Mouse (Mus musculus): ENCODE results near the gene Smbd1.
A peak's percentile ranks its signal among the peaks of the same experiment; 100 is the strongest.

Smbd1 gene

GRCm38 (mm10) chr16:32813771-32814170, 3.5 kb upstream of the Smbd1 start:
- DNase-seq (ENCODE audit: extremely low spot score, low read depth, low spot score), result no peak

- no peak for DNase-seq (ENCODE audit: extremely low spot score, low read depth, low spot score)
Observed at GRCm38 (mm10) chr16:32813362-32813761, 3.1 kb upstream of the Smbd1 start.

DNA sequence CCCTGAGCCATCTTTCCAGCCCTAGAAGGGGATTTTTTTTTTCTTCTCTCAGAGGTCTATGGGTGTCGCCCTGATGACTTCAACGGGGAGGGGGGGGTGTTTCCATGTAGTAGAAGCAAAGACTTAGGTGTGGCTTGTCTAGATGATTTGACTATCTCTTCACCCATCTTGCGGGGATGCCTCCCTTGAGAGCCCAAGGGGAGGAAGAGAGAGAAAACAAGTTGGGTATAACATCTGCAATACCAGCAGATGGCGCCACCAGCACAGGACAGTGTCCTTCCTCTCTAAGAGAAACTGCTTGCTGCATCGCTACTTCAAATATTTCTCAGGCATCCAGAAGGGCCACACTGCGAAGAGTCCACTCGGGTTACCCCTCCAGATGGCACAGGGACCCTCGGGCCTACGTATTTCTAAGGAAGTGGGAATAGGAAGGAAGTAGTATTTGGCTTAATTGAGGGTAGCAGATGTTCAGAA, 2.6 kb upstream of the Smbd1 start:
- peak; percentile 67 for DNase-seq (ENCODE audit: extremely low spot score, low read depth, low spot score)

DNA sequence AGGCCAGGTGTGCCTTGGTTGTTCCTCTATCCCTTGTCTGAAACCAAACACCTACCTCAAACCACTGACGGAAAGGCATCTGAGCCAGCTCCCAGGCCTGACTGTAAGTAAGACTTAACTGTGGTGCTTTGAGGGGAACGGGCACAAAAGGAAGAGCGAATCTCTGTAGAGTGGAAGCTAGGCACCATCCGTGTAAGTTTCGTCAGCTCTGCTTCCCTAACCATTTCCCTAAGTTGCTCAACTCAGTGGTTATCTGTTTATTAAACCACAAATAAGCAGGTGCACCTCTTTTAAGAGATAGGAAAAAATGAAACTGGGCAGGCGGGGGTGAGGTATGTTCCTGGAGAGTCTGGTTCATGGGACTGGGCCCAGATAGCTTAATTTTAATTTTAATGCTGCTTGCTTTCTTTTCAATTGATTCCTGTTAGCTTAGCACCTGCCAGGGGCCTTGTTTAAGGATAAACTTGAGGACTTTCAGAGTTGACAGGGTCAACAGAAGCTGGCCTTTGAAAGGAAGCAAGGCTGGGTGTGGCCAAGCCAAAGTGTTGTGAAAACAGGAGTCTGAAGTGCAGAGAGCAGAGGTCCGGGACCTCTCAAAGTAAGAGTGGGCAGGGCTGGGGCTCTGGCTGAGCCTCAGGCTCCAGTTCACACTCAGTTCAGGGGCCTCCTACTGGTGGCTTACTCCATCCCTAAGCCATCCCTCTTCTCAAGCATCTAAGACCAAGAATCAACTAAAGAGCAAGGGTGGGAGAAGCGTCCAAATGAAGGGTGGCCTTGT, 2.7 kb downstream of the Smbd1 start:
- no peak for DNase-seq (ENCODE audit: extremely low spot score, low read depth, low spot score)

- DNase-seq (ENCODE audit: extremely low spot score, low read depth, low spot score), result no peak
Observed at GRCm38 (mm10) chr16:32805151-32805550, 5.1 kb downstream of the Smbd1 start.

DNA sequence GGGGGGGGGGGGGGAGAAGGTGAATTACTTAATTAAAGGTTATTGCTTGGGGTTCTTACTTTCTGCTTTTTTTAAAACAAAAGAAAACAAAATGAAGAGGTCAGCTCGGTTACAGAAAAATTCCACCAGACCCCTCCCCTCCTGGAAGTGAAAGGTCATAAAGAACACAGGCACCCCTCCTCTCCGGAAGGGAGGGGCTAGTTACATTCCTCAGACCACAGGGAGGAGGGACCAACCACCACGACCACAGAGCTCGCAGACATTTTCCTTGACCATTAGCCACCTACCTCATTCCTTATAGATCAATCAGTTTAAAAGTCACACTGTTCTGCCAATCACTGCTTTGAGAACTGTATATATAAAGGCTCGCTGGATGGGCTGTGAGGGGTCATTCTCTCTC, 6.4 kb downstream of the Smbd1 start:
- DNase-seq (ENCODE audit: extremely low spot score, low read depth, low spot score), result no peak

DNA sequence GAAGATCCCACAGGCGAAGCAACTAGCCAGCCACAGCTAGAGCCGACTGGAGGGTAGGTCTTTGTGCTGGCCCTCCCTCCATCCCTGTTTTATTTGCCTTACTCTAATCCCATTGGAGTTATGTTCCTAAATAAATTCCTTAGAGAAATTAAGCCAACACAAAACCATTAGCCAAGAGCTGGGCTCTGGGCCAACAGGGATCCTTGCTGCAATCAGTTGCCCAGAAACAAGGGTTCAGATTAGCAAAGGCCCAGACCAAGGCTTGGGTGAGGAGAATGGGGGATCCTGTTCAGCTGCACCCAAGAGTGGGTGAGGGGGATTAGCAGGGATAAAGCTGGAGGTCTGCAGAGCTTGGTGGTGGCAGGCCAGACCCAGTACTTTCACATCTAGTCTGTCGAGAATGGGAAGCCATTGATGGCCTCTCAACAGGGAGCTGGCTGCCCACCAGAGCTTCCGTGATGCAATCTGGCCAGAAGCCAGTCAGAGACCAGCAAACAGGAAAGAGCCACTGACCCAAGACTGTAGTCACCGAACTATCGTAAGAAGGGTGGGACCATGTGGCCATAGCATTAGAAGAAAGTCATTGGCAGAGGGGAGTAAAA, 6.9 kb downstream of the Smbd1 start:
- DNase-seq (ENCODE audit: extremely low spot score, low read depth, low spot score), result no peak

DNA sequence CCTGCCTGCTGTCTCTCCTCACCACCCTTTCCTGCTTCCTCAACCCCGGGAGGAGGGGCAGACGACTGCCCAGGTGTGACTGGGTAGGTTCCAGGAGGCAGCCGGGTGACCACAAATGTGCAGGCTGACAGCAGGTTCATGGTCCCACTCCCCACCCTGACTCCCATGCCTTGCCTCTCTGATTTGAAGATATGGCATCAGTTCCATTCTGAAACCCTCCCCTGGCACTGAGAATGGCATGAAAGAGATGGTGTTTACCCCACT, 12.9 kb downstream of the Smbd1 start, which contains the start of gene Muc20:
Gene Muc20, minus strand, starts transcription at position 10 of the 264 bp plus-strand sequence.
- DNase-seq (ENCODE audit: extremely low spot score, low read depth, low spot score), result no peak

DNA sequence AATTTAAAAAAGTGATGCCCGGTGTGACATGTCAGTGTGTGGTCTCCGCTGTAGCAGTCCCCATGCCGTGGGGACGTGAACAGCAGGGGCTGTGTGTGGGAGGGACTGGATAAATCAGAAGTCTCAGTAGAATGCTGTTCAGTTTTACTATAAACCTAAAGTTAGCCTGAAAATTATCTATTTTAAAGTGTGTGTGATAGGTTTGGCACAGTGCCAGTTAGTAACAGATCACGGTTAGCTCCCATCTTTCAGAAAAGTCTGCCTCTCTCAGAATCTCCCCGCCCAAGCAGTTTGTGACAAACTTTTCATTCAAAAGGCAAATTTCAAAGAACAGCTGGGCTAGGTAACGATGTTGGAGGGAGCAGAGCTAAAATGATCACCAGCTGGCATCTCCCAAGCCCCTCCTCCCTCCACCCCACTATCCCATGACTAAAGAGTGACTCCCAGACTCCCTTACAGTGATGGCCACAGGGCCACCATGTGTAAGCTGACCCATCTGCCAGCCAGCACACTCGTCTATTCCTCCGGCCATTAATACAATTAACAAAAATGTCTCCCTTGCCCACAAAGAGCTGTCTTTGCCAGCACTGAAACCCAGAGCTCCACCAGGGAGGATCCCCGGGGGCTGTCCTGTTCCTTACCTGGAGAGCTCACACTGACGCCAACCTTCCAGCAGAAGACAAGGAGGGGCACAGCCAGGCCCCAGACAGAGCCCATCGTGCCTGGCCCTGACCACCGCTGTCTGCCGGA, 13.4 kb downstream of the Smbd1 start:
- DNase-seq (ENCODE audit: extremely low spot score, low read depth, low spot score), result no peak

DNA sequence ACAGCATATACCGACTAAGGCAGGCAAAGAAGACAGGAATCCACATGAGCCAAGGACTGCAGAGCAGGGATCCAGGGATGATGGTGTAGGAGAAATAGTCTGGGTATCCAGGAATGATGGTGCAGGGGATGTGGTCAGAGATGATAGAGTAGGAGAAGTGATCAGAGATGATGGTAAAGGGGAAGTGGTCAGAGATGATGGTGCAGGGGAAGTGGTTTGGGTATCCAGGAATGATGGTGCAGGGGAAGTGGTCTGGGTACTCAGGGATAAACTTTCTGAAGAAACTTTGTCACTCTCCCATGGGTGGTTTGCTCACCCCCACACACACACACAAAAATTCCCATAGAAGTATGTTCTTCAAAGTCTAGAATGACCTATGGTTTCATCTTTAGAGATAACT, 15.1 kb downstream of the Smbd1 start:
- no peak for DNase-seq (ENCODE audit: extremely low spot score, low read depth, low spot score)

DNA sequence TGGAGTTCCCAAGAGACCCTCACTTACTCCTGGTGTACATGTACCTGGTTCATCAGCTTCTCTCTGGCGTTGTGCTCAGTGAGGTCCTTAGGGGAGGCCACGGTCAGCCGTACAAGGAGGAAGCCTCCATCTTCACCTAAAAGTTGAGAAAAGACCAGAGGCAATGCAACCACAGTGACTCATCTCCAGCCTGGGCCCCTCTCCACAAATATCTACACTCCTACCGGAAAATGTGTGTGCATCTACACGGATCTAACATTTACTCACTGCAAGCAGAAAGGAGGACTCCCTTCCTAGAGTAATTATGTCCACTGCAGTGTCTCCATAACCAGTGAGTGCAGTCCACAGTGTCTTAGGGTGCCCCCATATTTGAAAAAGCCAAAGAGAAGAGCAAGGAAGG, 20.2 kb downstream of the Smbd1 start:
- no peak for DNase-seq (ENCODE audit: extremely low spot score, low read depth, low spot score)

GRCm38 (mm10) chr16:32784840-32785239, 25.4 kb downstream of the Smbd1 start:
- no peak for DNase-seq (ENCODE audit: extremely low spot score, low read depth, low spot score)

DNA sequence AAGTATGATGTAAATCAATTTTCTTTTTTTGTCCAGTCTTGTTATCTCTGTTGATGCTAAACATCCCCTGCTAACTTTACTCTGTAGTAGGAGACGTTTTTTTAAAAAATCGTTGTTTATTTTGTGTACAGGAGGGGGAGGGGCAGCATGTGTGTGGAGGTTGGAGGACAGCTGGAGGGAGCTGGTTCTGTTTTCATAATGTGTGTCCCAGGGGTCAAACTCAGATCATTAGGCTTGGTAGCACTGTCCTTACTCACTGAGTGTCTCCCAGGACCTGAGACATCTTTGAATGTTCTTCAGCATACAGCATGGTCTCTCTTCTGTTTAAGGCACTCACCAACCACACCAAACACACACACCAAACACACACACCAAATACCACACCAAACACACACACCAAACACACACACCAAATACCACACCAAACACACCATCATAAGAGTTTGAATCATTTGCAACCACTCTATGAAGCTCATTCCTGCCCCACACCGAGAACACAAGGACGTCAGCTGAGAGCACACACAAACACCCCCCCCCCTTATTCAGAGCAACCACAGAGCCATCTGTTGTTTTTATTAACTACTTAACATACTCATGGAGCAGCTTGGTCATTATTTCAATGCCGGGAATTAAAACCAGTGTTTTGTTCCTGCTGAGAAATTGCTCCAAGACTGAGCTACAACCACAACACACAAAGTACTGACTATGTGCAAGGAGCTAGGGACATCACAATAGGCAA, 26.8 kb downstream of the Smbd1 start:
- no peak for DNase-seq (ENCODE audit: extremely low spot score, low read depth, low spot score)

- DNase-seq (ENCODE audit: extremely low spot score, low read depth, low spot score), result no peak
Observed at GRCm38 (mm10) chr16:32778956-32779355, 31.3 kb downstream of the Smbd1 start.

DNA sequence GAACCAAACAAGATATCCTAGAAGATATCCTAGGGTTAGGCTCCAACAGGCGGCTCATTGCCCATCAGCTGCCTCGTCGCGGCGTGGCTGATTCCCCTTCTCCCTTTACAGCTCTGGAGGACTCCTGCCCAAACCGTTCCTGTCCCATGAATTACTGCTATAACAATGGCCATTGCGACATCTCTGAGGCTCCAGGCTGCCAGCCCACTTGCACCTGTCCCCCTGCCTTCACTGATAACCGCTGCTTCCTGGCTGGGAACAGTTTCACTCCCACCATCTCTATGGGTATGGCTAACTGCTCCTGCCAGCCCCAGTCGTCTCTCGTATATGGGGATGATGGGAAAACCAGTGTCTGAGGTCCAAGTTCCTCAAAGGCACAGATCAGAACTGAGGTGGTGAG, 33.6 kb downstream of the Smbd1 start:
- DNase-seq (ENCODE audit: extremely low spot score, low read depth, low spot score), result no peak

DNA sequence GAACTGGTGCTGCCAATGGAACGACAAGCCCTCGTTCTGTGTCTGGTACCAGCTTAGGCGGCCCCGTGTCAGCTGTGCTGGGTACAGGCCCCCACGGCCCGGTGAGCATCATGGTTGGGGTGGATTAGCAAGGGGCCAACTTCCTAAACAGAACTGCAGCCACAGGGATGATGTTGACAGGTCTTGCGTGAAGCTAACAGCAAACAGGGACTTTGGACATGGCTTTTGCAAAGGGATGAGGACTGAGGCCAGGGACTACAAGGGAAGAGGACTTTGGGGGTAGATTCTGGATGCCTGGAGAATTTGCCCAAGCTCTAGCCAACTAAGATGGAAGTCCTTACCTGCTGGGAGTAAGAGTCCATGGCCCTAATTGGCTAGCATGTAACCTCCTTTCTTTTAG, 43.4 kb downstream of the Smbd1 start:
- no peak for DNase-seq (ENCODE audit: extremely low spot score, low read depth, low spot score)

- no peak for DNase-seq (ENCODE audit: extremely low spot score, low read depth, low spot score)
Observed at GRCm38 (mm10) chr16:32764961-32765360, 45.3 kb downstream of the Smbd1 start.

GRCm38 (mm10) chr16:32764550-32764949, 45.7 kb downstream of the Smbd1 start:
- DNase-seq (ENCODE audit: extremely low spot score, low read depth, low spot score), result no peak

Data from hindlimb bud, embryonic 11.5 days (tissue).